Mouse (Mus musculus) embryonic facial prominence, embryonic 13.5 days (tissue): ENCODE measurements at regions not wholly inside any gene's neighbourhood (a gene's known extent, or its start where the extent isn't known, plus 50 kb on each side); places are given as distances from the start of the nearest gene placed in this dataset.
"Not testable (repeated sequence)": the region's sequence is repeated elsewhere in the genome, so short reads cannot be mapped to it uniquely, and the experiment has no call there.

Source experiments
- ATAC-seq: fragments of 200-750 bp; cut with Nextera tagmentation; 2 replicates; pipeline ENCODE4 v1.8.0; 2017; ENCODE audit warnings: low read depth; ENCODE audit not compliant: insufficient number of reproducible peaks, insufficient read depth, low FRiP score, low TSS enrichment
- H3K27ac ChIP-seq: fragments of 300-500 bp; sonication (generic); 2 replicates; pipeline ENCODE4 v1.5.1; 2015; ENCODE audit warnings: moderate library complexity, mild to moderate bottlenecking, inconsistent platforms
- H3K27me3 ChIP-seq: fragments of 300-500 bp; sonication (generic); 2 replicates; pipeline ENCODE4 v1.6.1; 2015; ENCODE audit warnings: mild to moderate bottlenecking, inconsistent platforms
- H3K36me3 ChIP-seq: fragments of 300-500 bp; sonication (generic); 2 replicates; pipeline ENCODE4 v1.6.1; 2015; ENCODE audit warnings: mild to moderate bottlenecking, inconsistent platforms
- H3K4me1 ChIP-seq: fragments of 300-500 bp; sonication (generic); 2 replicates; pipeline ENCODE4 v1.6.1; 2015; ENCODE audit warnings: inconsistent platforms
- H3K4me2 ChIP-seq: fragments of 300-500 bp; sonication (generic); 2 replicates; pipeline ENCODE4 v1.6.1; 2015; ENCODE audit warnings: moderate library complexity, mild to moderate bottlenecking, inconsistent platforms
- H3K4me3 ChIP-seq: fragments of 300-500 bp; sonication (generic); 2 replicates; pipeline ENCODE4 v1.5.1; 2015; ENCODE audit warnings: mild to moderate bottlenecking, inconsistent platforms
- H3K9ac ChIP-seq: fragments of 300-500 bp; sonication (generic); 2 replicates; pipeline ENCODE4 v1.6.1; 2015; ENCODE audit warnings: mild to moderate bottlenecking, inconsistent platforms
- H3K9me3 ChIP-seq: fragments of 300-500 bp; sonication (generic); 2 replicates; pipeline ENCODE4 v1.6.1; 2016; ENCODE audit warnings: inconsistent platforms
- WGBS: fragments of 180-500 bp; shearing (Covaris S2); methylation state at CpG from one replicate; pipeline ENCODE4 v1.1.7; 2015; ENCODE audit warnings: mixed read lengths; 5-methylcytosine and 5-hydroxymethylcytosine counted together

- no peak overlapping the region for H3K9ac ChIP-seq
- no peak for ATAC-seq
- no peak overlapping the region for H3K4me2 ChIP-seq
- H3K27ac ChIP-seq: no peak overlapping the region
- 73% methylated on average over 5 of the region's 5 CpGs for WGBS
- H3K9me3 ChIP-seq: 0 out of 2 replicates have a peak, but pooled peaks cover 2% of the 10 kb centered on the region
- no peaks in the 10 kb centered on the region for H3K27me3 ChIP-seq
- H3K4me1 ChIP-seq: no peaks in the 10 kb centered on the region
- H3K36me3 ChIP-seq: no peaks in the 10 kb centered on the region
- H3K4me3 ChIP-seq: no peak overlapping the region
Observed at GRCm38 (mm10) chr7:87096500-87096899, 100.6 kb downstream of the Vmn2r79 start.

DNA sequence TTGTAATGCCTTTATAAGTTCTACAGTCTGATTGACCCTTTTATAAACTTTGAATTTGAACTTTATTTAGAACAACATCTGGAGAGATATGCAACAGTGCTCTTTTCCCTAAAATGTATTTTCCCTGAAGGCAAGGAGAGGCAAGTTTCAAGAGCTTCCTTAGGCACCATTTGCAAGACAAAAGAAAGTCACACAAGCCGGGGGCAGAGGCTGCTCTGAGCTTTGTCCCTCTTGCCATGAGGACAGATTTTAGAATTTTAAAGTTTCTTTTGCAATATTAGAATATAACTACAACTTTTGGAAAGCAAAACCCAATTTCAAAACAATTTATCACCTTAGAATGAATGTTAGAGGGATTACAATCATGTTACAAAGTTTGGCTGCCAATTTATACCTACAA lies 103.7 kb downstream of the Vmn2r79 start:
- H3K27me3 ChIP-seq, H3K4me2 ChIP-seq, H3K4me1 ChIP-seq, H3K9ac ChIP-seq, H3K36me3 ChIP-seq, ATAC-seq, H3K27ac ChIP-seq, H3K9me3 ChIP-seq, H3K4me3 ChIP-seq: not testable (repeated sequence)
- WGBS: 29% methylated on average over 1 of the region's 1 CpGs

- H3K4me2 ChIP-seq, ATAC-seq, H3K4me1 ChIP-seq, H3K9me3 ChIP-seq, H3K36me3 ChIP-seq, H3K4me3 ChIP-seq, H3K27ac ChIP-seq, H3K9ac ChIP-seq, H3K27me3 ChIP-seq: not testable (repeated sequence)
Observed at GRCm38 (mm10) chr7:87100377-87100776, 104.5 kb downstream of the Vmn2r79 start.

DNA sequence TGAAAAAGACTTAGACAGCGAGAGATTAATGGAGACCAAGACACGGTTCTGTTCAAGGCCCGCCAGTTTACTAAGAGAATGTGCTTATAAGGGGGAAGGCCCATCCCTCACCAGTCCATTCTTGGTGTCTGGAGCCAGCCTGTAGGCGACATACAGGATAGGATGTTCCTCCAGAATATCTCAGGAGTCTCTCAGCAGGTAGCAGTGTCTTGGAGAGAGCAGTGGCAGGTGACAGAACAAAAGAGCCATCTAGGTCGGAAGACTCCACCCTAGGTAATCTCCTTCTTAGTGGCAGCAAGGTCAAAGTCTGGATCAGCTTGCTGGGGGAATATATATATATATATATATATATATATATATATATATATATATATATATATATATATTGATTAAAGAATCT lies 105.4 kb downstream of the Vmn2r79 start:
- not testable (repeated sequence) for ATAC-seq, H3K4me2 ChIP-seq, H3K36me3 ChIP-seq, H3K27me3 ChIP-seq, H3K4me1 ChIP-seq, H3K4me3 ChIP-seq, H3K27ac ChIP-seq, H3K9me3 ChIP-seq, H3K9ac ChIP-seq
- 86% methylated on average over 5 of the region's 5 CpGs for WGBS

DNA sequence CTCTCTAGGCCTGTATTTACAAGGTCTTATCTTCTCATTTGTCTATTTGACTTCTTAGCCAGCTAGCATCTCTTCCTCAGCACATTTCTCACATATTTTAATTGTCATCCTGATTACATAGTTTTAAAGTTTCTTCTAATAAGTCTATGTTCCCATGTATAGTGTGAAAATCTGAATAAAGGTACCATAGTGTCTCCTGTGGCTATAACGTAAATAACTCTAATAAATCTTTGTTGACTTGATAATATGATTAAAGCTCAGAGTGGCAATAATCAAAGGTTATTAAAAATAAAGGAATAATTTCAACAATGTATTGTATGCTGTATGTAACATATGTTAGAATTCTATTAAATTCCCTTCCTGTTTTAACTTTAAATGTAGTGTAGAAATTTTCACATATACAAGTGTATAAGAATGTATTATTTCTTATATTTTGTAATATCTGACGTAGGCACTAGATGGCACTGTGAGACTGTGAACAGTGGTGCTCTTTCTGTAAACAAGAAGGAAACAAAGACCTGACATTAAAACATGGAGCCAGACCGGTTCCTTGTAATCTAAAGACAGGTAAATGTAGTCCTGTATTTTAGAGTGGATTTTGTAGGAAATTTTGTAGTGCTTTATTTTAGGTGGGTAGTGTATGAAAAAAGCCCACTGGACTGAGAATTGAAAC lies 114.5 kb downstream of the Vmn2r79 start:
- Histone ChIP-seq H3K4me3 (no peak overlapping the region), H3K9me3 (no peaks in the 10 kb centered on the region), H3K27ac (no peak overlapping the region), H3K36me3 (no peaks in the 10 kb centered on the region), H3K4me2 (peak overlapping the region; percentile 42), H3K9ac (no peak overlapping the region), H3K27me3 (no peaks in the 10 kb centered on the region), H3K4me1 (no peaks in the 10 kb centered on the region)
- WGBS: 31% methylated on average over 3 of the region's 3 CpGs
- ATAC-seq: no peak

GRCm38 (mm10) chr7:87110985-87111372 lies 115.1 kb downstream of the Vmn2r79 start:
- Histone ChIP-seq H3K27me3 (no peaks in the 10 kb centered on the region), H3K9ac (no peak overlapping the region), H3K4me3 (no peak overlapping the region), H3K9me3 (no peaks in the 10 kb centered on the region), H3K36me3 (no peaks in the 10 kb centered on the region), H3K4me1 (no peaks in the 10 kb centered on the region), H3K4me2 (peak overlapping the region; percentile 42), H3K27ac (no peak overlapping the region)
- WGBS: 55% methylated on average over 4 of the region's 4 CpGs
- ATAC-seq: no peak

DNA sequence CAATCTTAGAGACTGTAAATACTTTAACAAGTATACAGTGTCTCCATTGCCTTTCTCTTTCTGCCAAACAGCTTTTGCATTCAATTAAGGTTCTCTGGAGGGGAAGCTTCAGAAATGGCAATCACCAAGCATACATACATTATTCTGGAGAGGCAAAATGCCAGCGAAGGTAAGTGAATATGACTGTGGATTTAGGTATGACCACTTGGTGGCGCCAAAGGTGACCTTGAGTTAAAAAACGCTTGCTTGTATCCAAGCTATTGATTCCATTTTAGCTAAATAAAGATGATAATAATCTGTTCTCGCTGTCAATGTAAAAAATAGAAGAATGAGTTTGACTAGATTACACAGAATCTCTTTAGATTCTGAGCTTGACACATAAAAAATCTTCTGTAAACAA lies 117.7 kb downstream of the Vmn2r79 start:
- no peak overlapping the region for H3K4me3 ChIP-seq
- H3K27me3 ChIP-seq: no peaks in the 10 kb centered on the region
- WGBS: 5% methylated on average over 4 of the region's 4 CpGs
- ATAC-seq: no peak
- H3K9me3 ChIP-seq: no peaks in the 10 kb centered on the region
- no peak overlapping the region for H3K27ac ChIP-seq
- no peak overlapping the region for H3K4me2 ChIP-seq
- H3K9ac ChIP-seq: no peak overlapping the region
- H3K4me1 ChIP-seq: no peaks in the 10 kb centered on the region
- no peaks in the 10 kb centered on the region for H3K36me3 ChIP-seq

GRCm38 (mm10) chr7:87122516-87122915 lies 123.4 kb upstream of the Nox4 start:
- 76% methylated on average over 1 of the region's 1 CpGs for WGBS
- H3K4me2 ChIP-seq: no peak overlapping the region

GRCm38 (mm10) chr7:87145896-87146295 lies 100.0 kb upstream of the Nox4 start:
- Histone ChIP-seq H3K9me3 (no peaks in the 10 kb centered on the region), H3K27ac (no peak overlapping the region), H3K4me2 (no peak overlapping the region), H3K4me1 (no peaks in the 10 kb centered on the region), H3K4me3 (no peak overlapping the region), H3K36me3 (no peaks in the 10 kb centered on the region), H3K27me3 (no peaks in the 10 kb centered on the region), H3K9ac (no peak overlapping the region)
- no peak for ATAC-seq
- WGBS: 79% methylated on average over 1 of the region's 1 CpGs

More at GRCm38 (mm10) chr7:87122516-87122915, 123.4 kb upstream of the Nox4 start:
- Histone ChIP-seq H3K9ac (no peak overlapping the region), H3K27ac (no peak overlapping the region), H3K4me3 (no peak overlapping the region), H3K9me3 (no peaks in the 10 kb centered on the region), H3K27me3 (no peaks in the 10 kb centered on the region), H3K36me3 (no peaks in the 10 kb centered on the region), H3K4me1 (no peaks in the 10 kb centered on the region)
- no peak for ATAC-seq

- no peak overlapping the region for H3K4me2 ChIP-seq
- H3K36me3 ChIP-seq: no peaks in the 10 kb centered on the region
- H3K27me3 ChIP-seq: no peaks in the 10 kb centered on the region
- H3K9ac ChIP-seq: no peak overlapping the region
- WGBS: 73% methylated on average over 3 of the region's 3 CpGs
- H3K4me3 ChIP-seq: no peak overlapping the region
- H3K4me1 ChIP-seq: no peaks in the 10 kb centered on the region
- H3K9me3 ChIP-seq: no peaks in the 10 kb centered on the region
- no peak overlapping the region for H3K27ac ChIP-seq
- no peak for ATAC-seq
Observed at GRCm38 (mm10) chr7:87147703-87148102, 98.2 kb upstream of the Nox4 start.

- Histone ChIP-seq H3K4me1 (no peaks in the 10 kb centered on the region), H3K4me3 (no peak overlapping the region), H3K36me3 (no peaks in the 10 kb centered on the region), H3K4me2 (no peak overlapping the region), H3K27ac (no peak overlapping the region), H3K9ac (no peak overlapping the region), H3K9me3 (no peaks in the 10 kb centered on the region), H3K27me3 (no peaks in the 10 kb centered on the region)
- no peak for ATAC-seq
- WGBS: 45% methylated on average over 1 of the region's 1 CpGs
Observed at GRCm38 (mm10) chr7:87148681-87149080, 97.2 kb upstream of the Nox4 start.

DNA sequence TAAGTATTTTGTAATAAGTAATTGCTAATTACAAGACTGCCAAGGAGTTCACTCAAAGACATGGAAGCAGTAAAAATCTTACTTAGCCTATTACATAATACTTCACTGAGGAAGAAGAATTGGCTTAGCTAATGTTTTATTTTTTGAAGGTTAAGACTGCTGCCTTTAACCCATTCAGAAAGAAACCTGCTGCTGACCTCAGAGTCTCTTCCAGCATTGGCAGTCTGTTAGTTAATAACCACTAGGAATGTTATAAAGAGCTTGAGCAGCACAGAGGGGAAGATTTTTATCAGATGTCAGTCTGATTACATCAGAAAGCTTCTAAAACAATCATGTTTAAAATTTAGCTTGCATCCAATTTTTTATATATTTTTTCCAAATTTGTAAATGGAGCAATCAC lies 94.9 kb upstream of the Nox4 start:
- no peak for ATAC-seq
- Histone ChIP-seq H3K27me3 (no peaks in the 10 kb centered on the region), H3K9me3 (no peaks in the 10 kb centered on the region), H3K4me1 (no peaks in the 10 kb centered on the region), H3K9ac (no peak overlapping the region), H3K36me3 (no peaks in the 10 kb centered on the region), H3K27ac (no peak overlapping the region), H3K4me3 (no peak overlapping the region), H3K4me2 (no peak overlapping the region)
